Mouse (Mus musculus): Measurements from ENCODE around the gene Rab3a. TPM values are rescaled to one million over a fixed set of nuclear protein-coding genes. Genes with fewer than 3 reads are reported as not detected.

Rab3a gene
- polyA plus RNA-seq, 1 experiment = 14.4 TPM

DNA sequence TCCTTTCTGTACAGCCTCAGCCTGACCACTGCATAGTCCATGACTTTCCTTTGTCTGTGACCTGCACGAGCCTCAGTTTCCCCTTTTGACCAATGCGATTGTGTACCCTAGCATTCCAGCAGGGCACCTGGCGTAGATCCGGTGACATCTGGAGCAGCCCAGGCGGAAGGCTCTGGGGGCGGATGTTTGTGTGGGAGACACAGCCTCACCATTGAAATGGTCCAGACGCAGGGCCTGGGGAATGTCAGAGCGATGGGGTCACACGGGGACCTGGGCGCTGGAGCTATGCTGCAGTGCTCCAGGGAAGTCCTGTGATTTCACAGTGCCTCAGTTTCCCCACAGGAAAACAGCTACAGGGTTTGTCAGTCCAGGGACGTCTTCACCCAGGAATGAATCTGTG, 12.3 kb upstream of the Rab3a start:
- Histone ChIP-seq H3K79me2 (ENCODE audit: control insufficient read depth, insufficient read depth) (no peaks in the 10 kb centered on the region), H3K4me3 (ENCODE audit: insufficient read depth, poor library complexity, severe bottlenecking) (no peak overlapping the region), H3ac (ENCODE audit: control insufficient read depth, insufficient read length, low read depth) (no peak overlapping the region), H3K36me3 (ENCODE audit: control insufficient read depth, insufficient read depth) (no peaks in the 10 kb centered on the region), H3K79me3 (ENCODE audit: low read depth) (no peaks in the 10 kb centered on the region), H3K27me3 (ENCODE audit: control insufficient read depth, insufficient read depth, insufficient read length) (peaks cover 43% of the 10 kb centered on the region)
- TF ChIP-seq CEBPB (IDR thresholded peaks at IDR 0.05; ENCODE audit: low read depth) (no peak), MAX (IDR thresholded peaks at IDR 0.05) (no peak), CTCF (IDR thresholded peaks at IDR 0.05; ENCODE audit: control insufficient read depth, insufficient read depth, insufficient read length) (no peak), MYOG (IDR thresholded peaks at IDR 0.05; ENCODE audit: control insufficient read depth, extremely low read depth, insufficient read length) (no peak), MYOD1 (IDR thresholded peaks at IDR 0.05; ENCODE audit: control insufficient read depth, insufficient read length, low read depth) (no peak), USF1 (IDR thresholded peaks at IDR 0.05; ENCODE audit: low read depth) (no peak), FOSL1 (IDR thresholded peaks at IDR 0.05; ENCODE audit: insufficient read depth, low read length, poor library complexity, severe bottlenecking) (no peak)

DNA sequence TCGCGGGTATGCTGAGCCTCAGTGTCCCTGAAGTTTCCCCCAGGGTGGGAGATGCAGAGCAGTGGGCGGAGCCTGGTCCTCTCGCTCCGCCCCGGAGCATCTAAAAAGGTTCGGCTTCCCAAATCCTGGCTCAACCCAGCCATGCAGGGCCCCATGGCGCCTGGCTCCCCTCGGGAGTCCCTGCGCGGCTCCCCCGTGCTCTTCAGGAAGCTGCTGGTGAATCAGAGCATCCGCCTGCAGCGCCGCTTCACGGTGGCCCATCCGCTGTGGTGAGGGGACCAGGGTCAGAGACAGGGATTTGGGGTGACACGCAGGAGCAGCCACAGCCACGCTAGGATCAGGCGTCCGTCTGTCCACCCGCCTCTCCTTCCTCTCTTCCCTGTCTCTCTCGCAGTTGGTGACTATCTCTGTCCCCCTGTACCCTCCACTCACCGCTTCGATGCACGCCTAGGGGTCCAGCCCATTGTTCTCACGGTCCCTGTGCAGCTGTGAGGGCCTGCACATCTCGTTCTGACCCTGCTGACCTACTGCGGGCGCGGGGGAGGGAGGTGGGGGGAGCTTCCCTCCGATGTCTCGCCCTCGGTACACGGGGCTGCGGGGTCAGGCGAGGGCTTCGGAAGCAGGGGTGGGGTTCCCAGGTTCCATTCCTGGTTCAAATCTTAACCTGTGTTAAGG, 11.4 kb upstream of the Rab3a start:
- Histone ChIP-seq H3K79me2 (ENCODE audit: control insufficient read depth, insufficient read depth) (no peaks in the 10 kb centered on the region), H3K27me3 (ENCODE audit: control insufficient read depth, insufficient read depth, insufficient read length) (peaks cover 47% of the 10 kb centered on the region), H3ac (ENCODE audit: control insufficient read depth, insufficient read length, low read depth) (no peak overlapping the region), H3K4me3 (ENCODE audit: insufficient read depth, poor library complexity, severe bottlenecking) (no peak overlapping the region), H3K79me3 (ENCODE audit: low read depth) (no peaks in the 10 kb centered on the region), H3K36me3 (ENCODE audit: control insufficient read depth, insufficient read depth) (no peaks in the 10 kb centered on the region)
- TF ChIP-seq CTCF (IDR thresholded peaks at IDR 0.05; ENCODE audit: control insufficient read depth, insufficient read depth, insufficient read length) (no peak), MAX (IDR thresholded peaks at IDR 0.05) (no peak), USF1 (IDR thresholded peaks at IDR 0.05; ENCODE audit: low read depth) (no peak), FOSL1 (IDR thresholded peaks at IDR 0.05; ENCODE audit: insufficient read depth, low read length, poor library complexity, severe bottlenecking) (no peak), MYOG (IDR thresholded peaks at IDR 0.05; ENCODE audit: control insufficient read depth, extremely low read depth, insufficient read length) (no peak), CEBPB (IDR thresholded peaks at IDR 0.05; ENCODE audit: low read depth) (no peak), MYOD1 (IDR thresholded peaks at IDR 0.05; ENCODE audit: control insufficient read depth, insufficient read length, low read depth) (no peak)

DNA sequence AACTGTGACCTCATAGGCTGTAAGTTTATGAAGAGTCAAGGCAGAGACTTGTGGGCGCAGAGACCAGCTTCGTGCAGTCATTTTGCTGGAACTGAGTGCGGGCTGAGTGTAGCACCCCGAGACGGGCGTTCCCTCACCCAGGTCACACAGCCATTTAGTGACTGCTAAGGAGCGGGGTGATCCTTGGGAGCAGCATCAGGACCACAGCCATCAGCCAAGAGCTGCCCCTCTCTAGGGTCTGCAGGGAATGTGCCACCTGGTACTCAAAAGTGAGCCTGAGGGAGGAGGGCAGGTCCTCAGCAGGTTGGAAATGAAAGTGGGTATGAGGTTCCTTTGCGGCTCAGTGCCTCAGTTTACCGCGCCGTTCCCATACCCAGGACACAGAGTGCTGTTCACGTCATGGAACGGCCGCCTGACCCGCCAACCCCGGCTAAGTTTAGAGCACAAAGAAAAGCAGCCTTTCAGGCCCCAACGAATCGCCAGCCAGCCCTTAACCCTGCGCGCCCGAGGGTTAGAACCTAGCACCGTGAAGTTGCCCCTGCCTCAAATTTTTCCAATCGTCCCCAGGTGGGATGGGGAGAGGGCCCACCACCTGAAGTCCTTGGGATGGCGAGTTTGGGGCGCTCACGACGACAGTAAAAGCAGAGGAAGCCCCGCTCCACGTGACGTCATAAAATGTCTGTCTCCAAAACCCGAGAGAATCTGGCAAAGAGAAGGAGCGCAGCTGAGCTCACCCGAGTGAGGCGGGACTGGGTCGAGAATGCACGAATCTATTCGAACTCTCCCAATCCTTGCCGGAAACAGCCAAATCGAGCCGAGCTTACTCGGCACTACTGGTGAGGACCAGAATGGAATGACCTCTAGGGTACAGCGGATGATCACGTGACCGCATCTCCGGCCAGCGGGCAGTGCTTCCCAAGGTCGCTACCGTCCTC, 10.6 kb upstream of the Rab3a start:
- Histone ChIP-seq H3K27me3 (ENCODE audit: control insufficient read depth, insufficient read depth, insufficient read length) (peaks cover 45% of the 10 kb centered on the region), H3K4me3 (ENCODE audit: insufficient read depth, poor library complexity, severe bottlenecking) (no peak overlapping the region), H3K36me3 (ENCODE audit: control insufficient read depth, insufficient read depth) (no peaks in the 10 kb centered on the region), H3K79me2 (ENCODE audit: control insufficient read depth, insufficient read depth) (no peaks in the 10 kb centered on the region), H3K79me3 (ENCODE audit: low read depth) (no peaks in the 10 kb centered on the region), H3ac (ENCODE audit: control insufficient read depth, insufficient read length, low read depth) (no peak overlapping the region)
- no peak for TF ChIP-seq CTCF (IDR thresholded peaks at IDR 0.05; ENCODE audit: control insufficient read depth, insufficient read depth, insufficient read length)
- no peak for TF ChIP-seq MYOG (IDR thresholded peaks at IDR 0.05; ENCODE audit: control insufficient read depth, extremely low read depth, insufficient read length)
- no peak for TF ChIP-seq CEBPB (IDR thresholded peaks at IDR 0.05; ENCODE audit: low read depth)
- TF ChIP-seq USF1 (IDR thresholded peaks at IDR 0.05; ENCODE audit: low read depth) = peak; percentile 62

DNA sequence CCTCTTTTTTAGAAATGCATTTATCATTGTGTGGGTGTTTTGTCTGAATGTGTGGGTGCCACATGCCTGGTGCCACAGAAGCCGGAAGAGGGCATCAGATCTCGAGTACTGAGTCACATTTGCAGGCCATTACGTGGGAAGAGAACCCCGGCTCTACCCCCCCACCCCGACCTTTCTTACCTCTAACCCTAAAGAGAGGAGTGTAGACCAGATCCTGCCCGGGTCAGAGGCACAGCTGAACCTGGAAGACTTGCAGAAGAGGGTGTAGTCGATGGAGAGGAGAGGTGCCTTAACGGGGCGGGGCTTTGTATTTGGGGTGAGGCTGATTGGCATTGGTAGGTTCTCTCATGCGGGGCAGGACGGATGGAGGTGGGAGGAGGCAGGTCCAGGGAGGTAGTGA, 9.7 kb upstream of the Rab3a start:
- Histone ChIP-seq H3K27me3 (ENCODE audit: control insufficient read depth, insufficient read depth, insufficient read length) (peaks cover 48% of the 10 kb centered on the region), H3K4me3 (ENCODE audit: insufficient read depth, poor library complexity, severe bottlenecking) (no peak overlapping the region), H3K79me2 (ENCODE audit: control insufficient read depth, insufficient read depth) (no peaks in the 10 kb centered on the region), H3K79me3 (ENCODE audit: low read depth) (no peaks in the 10 kb centered on the region), H3K36me3 (ENCODE audit: control insufficient read depth, insufficient read depth) (no peaks in the 10 kb centered on the region), H3ac (ENCODE audit: control insufficient read depth, insufficient read length, low read depth) (no peak overlapping the region)
- TF ChIP-seq MYOG (IDR thresholded peaks at IDR 0.05; ENCODE audit: control insufficient read depth, extremely low read depth, insufficient read length) (no peak), USF1 (IDR thresholded peaks at IDR 0.05; ENCODE audit: low read depth) (no peak), CTCF (IDR thresholded peaks at IDR 0.05; ENCODE audit: control insufficient read depth, insufficient read depth, insufficient read length) (no peak), MAX (IDR thresholded peaks at IDR 0.05) (no peak), CEBPB (IDR thresholded peaks at IDR 0.05; ENCODE audit: low read depth) (no peak), FOSL1 (IDR thresholded peaks at IDR 0.05; ENCODE audit: insufficient read depth, low read length, poor library complexity, severe bottlenecking) (no peak), MYOD1 (IDR thresholded peaks at IDR 0.05; ENCODE audit: control insufficient read depth, insufficient read length, low read depth) (no peak)

DNA sequence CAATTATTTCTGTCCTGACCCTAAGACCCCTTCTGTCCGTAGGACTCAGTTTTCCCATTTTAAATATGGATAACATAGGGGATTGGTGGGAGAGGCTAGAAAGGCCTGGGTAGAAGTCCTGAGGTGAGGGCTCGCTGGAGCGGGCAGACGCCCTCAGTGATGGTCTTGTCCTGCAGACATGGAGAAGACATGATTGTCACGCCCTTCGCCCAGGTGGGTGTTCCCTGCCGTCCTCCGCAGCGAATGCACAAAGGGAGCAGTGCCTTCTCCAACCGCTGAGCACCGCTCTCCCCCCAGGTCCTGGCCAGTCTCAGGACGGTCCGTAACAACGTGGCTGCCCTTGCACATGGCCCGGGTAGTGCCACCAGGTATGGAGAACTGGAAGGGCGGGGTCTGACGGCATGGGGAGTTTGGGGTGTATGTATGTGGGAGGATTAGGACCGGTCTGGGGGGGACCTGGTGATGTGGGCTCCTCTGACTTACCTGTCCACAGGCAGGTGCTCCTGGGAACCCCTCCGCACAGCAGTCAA, 8.7 kb upstream of the Rab3a start:
- no peaks in the 10 kb centered on the region for H3K36me3 ChIP-seq (ENCODE audit: control insufficient read depth, insufficient read depth)
- H3K79me3 ChIP-seq (ENCODE audit: low read depth) = no peaks in the 10 kb centered on the region
- no peak overlapping the region for H3ac ChIP-seq (ENCODE audit: control insufficient read depth, insufficient read length, low read depth)
- H3K27me3 ChIP-seq (ENCODE audit: control insufficient read depth, insufficient read depth, insufficient read length) = peaks cover 46% of the 10 kb centered on the region
- no peak overlapping the region for H3K4me3 ChIP-seq (ENCODE audit: insufficient read depth, poor library complexity, severe bottlenecking)
- no peak for TF ChIP-seq MYOD1 (IDR thresholded peaks at IDR 0.05; ENCODE audit: control insufficient read depth, insufficient read length, low read depth)
- TF ChIP-seq CTCF (IDR thresholded peaks at IDR 0.05; ENCODE audit: control insufficient read depth, insufficient read depth, insufficient read length) = no peak
- TF ChIP-seq FOSL1 (IDR thresholded peaks at IDR 0.05; ENCODE audit: insufficient read depth, low read length, poor library complexity, severe bottlenecking) = no peak
- no peak for TF ChIP-seq USF1 (IDR thresholded peaks at IDR 0.05; ENCODE audit: low read depth)
- TF ChIP-seq MAX (IDR thresholded peaks at IDR 0.05) = no peak
- TF ChIP-seq CEBPB (IDR thresholded peaks at IDR 0.05; ENCODE audit: low read depth) = no peak
- TF ChIP-seq MYOG (IDR thresholded peaks at IDR 0.05; ENCODE audit: control insufficient read depth, extremely low read depth, insufficient read length) = no peak
- H3K79me2 ChIP-seq (ENCODE audit: control insufficient read depth, insufficient read depth) = no peaks in the 10 kb centered on the region

Data from C2C12 (cell line).